Mouse (Mus musculus) Muller cell, postnatal 12 days (primary cell): ENCODE data around the gene Plppr4.
A peak's percentile ranks its signal among the peaks of the same experiment; 100 is the strongest.

Experiments
- DNase-seq: peaks from one replicate; pipeline ENCODE4 v3.0.0-alpha.2; 2015; ENCODE audit errors: inconsistent ontology term

Plppr4 gene

GRCm38 (mm10) chr3:117360528-117360927 lies at the start of gene Plppr4:
Gene Plppr4, minus strand, starts transcription at chr3:117360876.
- DNase-seq: peak; percentile 10

GRCm38 (mm10) chr3:117405821-117406220 lies 45.1 kb upstream of the Plppr4 start:
- no peak for DNase-seq

GRCm38 (mm10) chr3:117403740-117404139 lies 43.1 kb upstream of the Plppr4 start:
- no peak for DNase-seq

- no peak for DNase-seq
Observed at GRCm38 (mm10) chr3:117366041-117366440, 5.4 kb upstream of the Plppr4 start.

- DNase-seq: peak; percentile 69
Observed at GRCm38 (mm10) chr3:117359686-117360521, 772 bp downstream of the Plppr4 start.

GRCm38 (mm10) chr3:117358981-117359628 lies 1.6 kb downstream of the Plppr4 start:
- no peak for DNase-seq

GRCm38 (mm10) chr3:117357367-117357766 lies 3.3 kb downstream of the Plppr4 start:
- DNase-seq: peak; percentile 7

- DNase-seq: no peak
Observed at GRCm38 (mm10) chr3:117353940-117354339, 6.7 kb downstream of the Plppr4 start.

- peak; percentile 58 for DNase-seq
Observed at GRCm38 (mm10) chr3:117346351-117346750, 14.3 kb downstream of the Plppr4 start.

- no peak for DNase-seq
Observed at GRCm38 (mm10) chr3:117331502-117331901, 29.2 kb downstream of the Plppr4 start.

- no peak for DNase-seq
Observed at GRCm38 (mm10) chr3:117329485-117329884, 31.2 kb downstream of the Plppr4 start.

- DNase-seq: no peak
Observed at GRCm38 (mm10) chr3:117326551-117326950, 34.1 kb downstream of the Plppr4 start.

GRCm38 (mm10) chr3:117319671-117320070 lies 41.0 kb downstream of the Plppr4 start:
- DNase-seq: no peak

- DNase-seq: no peak
Observed at GRCm38 (mm10) chr3:117313339-117313738, 47.3 kb downstream of the Plppr4 start.

GRCm38 (mm10) chr3:117312097-117312496 lies 48.6 kb downstream of the Plppr4 start:
- DNase-seq: no peak

- DNase-seq: no peak
Observed at GRCm38 (mm10) chr3:117310801-117311368, 49.8 kb downstream of the Plppr4 start.

- no peak for DNase-seq
Observed at GRCm38 (mm10) chr3:117309580-117309910, 51.1 kb downstream of the Plppr4 start.

- no peak for DNase-seq
Observed at GRCm38 (mm10) chr3:117308895-117309579, 51.6 kb downstream of the Plppr4 start.

GRCm38 (mm10) chr3:117307555-117307954 lies 53.1 kb downstream of the Plppr4 start:
- DNase-seq: no peak

- DNase-seq: no peak
Observed at GRCm38 (mm10) chr3:117304037-117304436, 56.6 kb downstream of the Plppr4 start.

- DNase-seq: no peak
Observed at GRCm38 (mm10) chr3:117300735-117301271, 59.9 kb downstream of the Plppr4 start.

GRCm38 (mm10) chr3:117297735-117298134 lies 62.9 kb downstream of the Plppr4 start:
- DNase-seq: no peak
